Mouse (Mus musculus) kidney, adult 2 months (tissue): ENCODE data around the gene Rassf8. TPM values are rescaled to one million over a fixed set of nuclear protein-coding genes. Genes with fewer than 3 reads are reported as not detected.

Experiments used
- DNase-seq: peaks from one replicate; pipeline ENCODE4 v3.0.0; 2021
- H3K27ac ChIP-seq: fragments of 200-500 bp; 2 replicates; pipeline ENCODE4 v1.5.1; 2012; ENCODE audit warnings: low read depth, low read length, control low read depth, inconsistent platforms; ENCODE audit not compliant: insufficient read depth
- H3K27me3 ChIP-seq: fragments of 200-500 bp; replicated peaks from 2 replicates; pipeline ENCODE4 v1.6.1; 2012; ENCODE audit warnings: mild to moderate bottlenecking, moderate library complexity, low read length, inconsistent platforms; ENCODE audit not compliant: control insufficient read depth, insufficient read depth
- H3K36me3 ChIP-seq: fragments of 200-500 bp; 2 replicates; pipeline ENCODE4 v1.6.1; 2012; ENCODE audit warnings: mild to moderate bottlenecking, moderate library complexity, low read length, inconsistent platforms; ENCODE audit not compliant: control insufficient read depth, insufficient read depth
- H3K4me1 ChIP-seq: fragments of 200-500 bp; 2 replicates; pipeline ENCODE4 v1.6.1; 2011; ENCODE audit warnings: low read length; ENCODE audit not compliant: control insufficient read depth, insufficient read depth
- H3K4me3 ChIP-seq: fragments of 200-500 bp; 2 replicates; pipeline ENCODE4 v1.5.1; 2011; ENCODE audit warnings: mild to moderate bottlenecking, low read depth, low read length, control low read depth; ENCODE audit not compliant: insufficient read depth
- CTCF ChIP-seq: fragments of 200-500 bp; conservative IDR thresholded peaks from 2 replicates; pipeline ENCODE4 v1.5.1; 2011; ENCODE audit warnings: low read depth, mild to moderate bottlenecking, control low read depth, low read length, moderate library complexity, mixed read lengths; ENCODE audit not compliant: insufficient read depth, insufficient read length
- POLR2A ChIP-seq: fragments of 200-500 bp; IDR thresholded peaks from one replicate; pipeline ENCODE4 v1.6.1; 2011; ENCODE audit warnings: low read depth, low read length, control low read depth
- WGBS: fragments of 180-500 bp; shearing (Covaris S2); methylation state at CpG from one replicate; pipeline ENCODE4 v1.1.7; 2018; 5-methylcytosine and 5-hydroxymethylcytosine counted together
- polyA plus RNA-seq: library from polyadenylated mRNA; depleted of rRNA; stranded (reverse); fragments of >200 nt; gene quantifications from 2 replicates; pipeline ENCODE4 v1.2.3, GENCODE M21; 2012

The Rassf8 gene
- polyA plus RNA-seq, 1 experiment: 33.9 TPM

DNA sequence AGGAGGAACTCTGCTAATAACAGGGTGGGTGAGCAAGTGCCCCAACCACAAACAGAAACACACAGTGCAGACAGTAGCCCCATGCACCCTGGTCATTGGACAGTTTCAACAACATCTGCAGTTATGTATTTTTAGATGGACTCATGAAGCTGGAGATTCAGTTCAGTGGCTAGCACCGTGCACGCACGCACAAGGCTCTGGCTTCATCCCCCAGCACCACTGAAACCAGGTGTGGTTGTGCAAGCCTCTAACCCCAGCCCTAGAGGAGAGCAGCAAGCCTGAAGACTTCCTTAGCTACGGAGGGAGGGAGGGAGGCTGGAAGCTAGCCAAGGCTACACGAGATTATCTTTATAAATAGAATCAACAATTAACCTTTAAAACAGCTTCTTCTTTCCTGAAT is 99.1 kb downstream of the Rassf8 start:
- no peak for TF ChIP-seq CTCF
- TF ChIP-seq POLR2A: no peak
- Histone ChIP-seq H3K27ac (no peak overlapping the region), H3K4me1 (no peaks in the 10 kb centered on the region), H3K36me3 (no peaks in the 10 kb centered on the region), H3K4me3 (no peak overlapping the region), H3K27me3 (no peaks in the 10 kb centered on the region)
- DNase-seq: no peak
- 51% methylated on average over 5 of the region's 5 CpGs for WGBS

DNA sequence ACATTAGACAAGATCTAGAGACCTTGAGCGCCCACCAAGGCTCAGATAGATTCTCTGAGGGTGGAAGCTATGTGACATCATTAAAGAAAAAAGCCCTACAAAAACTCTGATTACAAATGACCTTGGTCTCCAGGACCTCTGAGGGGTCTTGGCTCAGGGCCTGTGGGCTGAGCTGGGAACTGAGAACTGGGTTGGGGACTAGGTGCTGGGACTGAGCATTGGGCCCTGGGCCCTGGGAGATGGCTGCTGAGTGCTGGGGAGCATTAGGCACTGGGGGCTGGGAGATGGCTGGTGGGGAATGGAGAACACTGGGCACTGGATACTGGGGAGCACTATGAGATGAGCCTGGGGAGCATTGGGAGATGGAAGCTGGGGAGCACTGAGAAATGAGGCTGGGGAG is 99.5 kb downstream of the Rassf8 start:
- H3K27ac ChIP-seq: no peak overlapping the region
- no peaks in the 10 kb centered on the region for H3K36me3 ChIP-seq
- no peaks in the 10 kb centered on the region for H3K27me3 ChIP-seq
- H3K4me3 ChIP-seq: no peak overlapping the region
- H3K4me1 ChIP-seq: no peaks in the 10 kb centered on the region
- DNase-seq: no peak
- WGBS: 90% methylated on average over 1 of the region's 1 CpGs
- TF ChIP-seq POLR2A (no peak), CTCF (no peak)

DNA sequence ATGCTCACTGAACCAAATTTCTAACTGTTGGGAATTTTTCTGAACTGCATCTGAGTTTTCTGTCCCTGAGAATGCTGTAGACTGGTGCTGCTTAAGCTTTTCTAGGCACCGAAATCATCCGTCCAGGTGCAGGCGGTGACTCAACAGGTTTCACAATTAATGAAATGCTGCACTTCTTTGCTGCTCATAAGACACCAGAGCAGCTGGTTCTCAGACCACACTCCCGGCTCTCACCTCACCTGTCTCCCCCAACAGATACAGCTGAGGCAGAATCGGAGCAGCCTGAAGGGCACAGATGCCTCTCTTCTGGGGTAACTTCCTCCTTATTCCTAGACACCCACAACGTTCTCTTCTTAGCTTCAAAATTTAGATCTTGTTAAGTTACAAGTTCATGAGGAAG is 100.4 kb downstream of the Rassf8 start:
- no peak for TF ChIP-seq POLR2A
- no peak for TF ChIP-seq CTCF
- no peak overlapping the region for H3K4me3 ChIP-seq
- DNase-seq: no peak
- no peaks in the 10 kb centered on the region for H3K36me3 ChIP-seq
- no peak overlapping the region for H3K27ac ChIP-seq
- WGBS: 84% methylated on average over 6 of the region's 6 CpGs
- H3K4me1 ChIP-seq: no peaks in the 10 kb centered on the region
- H3K27me3 ChIP-seq: no peaks in the 10 kb centered on the region

DNA sequence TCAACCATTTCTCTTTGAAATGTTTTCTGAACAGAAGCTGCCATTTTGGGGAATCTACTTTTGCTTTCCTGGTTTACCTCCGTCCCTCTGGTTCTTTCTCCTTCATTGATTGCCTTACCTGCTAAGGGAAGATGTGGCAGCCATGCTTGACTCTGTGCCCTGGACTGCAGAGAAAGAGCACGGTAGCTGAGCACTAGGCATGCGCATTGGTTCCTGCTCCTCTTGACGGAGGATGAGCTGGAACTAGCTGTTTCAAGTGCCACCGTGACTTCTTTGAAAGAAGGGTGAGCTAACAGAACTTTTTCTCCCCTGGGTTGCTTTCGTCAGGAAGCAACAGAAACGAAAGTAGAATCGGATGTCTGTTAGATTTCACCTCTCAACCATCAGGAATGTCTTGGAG is 101.1 kb downstream of the Rassf8 start:
- TF ChIP-seq CTCF: no peak
- no peak for TF ChIP-seq POLR2A
- no peaks in the 10 kb centered on the region for H3K27me3 ChIP-seq
- no peaks in the 10 kb centered on the region for H3K36me3 ChIP-seq
- no peak for DNase-seq
- 72% methylated on average over 8 of the region's 8 CpGs for WGBS
- H3K4me3 ChIP-seq: no peak overlapping the region
- H3K4me1 ChIP-seq: no peaks in the 10 kb centered on the region
- H3K27ac ChIP-seq: no peak overlapping the region

DNA sequence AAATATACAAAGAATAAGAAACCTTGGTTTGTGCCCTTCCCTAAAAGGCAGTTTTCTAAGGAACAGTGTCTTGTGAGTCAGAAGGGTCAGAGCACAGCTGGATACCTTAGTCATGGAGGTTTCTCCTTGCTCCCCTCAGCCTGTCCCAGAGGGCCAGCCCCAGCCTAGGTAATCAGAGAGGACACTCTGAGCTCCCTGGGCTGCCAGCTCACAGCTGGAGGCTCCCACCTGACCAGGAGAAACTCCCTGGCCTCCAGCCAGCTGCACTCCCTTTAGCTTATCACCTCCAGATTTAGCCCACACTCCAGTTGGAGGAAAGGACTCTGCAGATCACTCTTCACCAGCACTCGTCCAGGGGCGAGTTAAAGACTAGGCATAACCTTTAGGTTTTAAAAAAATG is 104.2 kb downstream of the Rassf8 start:
- Histone ChIP-seq H3K4me3 (no peak overlapping the region), H3K27ac (no peak overlapping the region), H3K36me3 (no peaks in the 10 kb centered on the region), H3K4me1 (no peaks in the 10 kb centered on the region), H3K27me3 (no peaks in the 10 kb centered on the region)
- WGBS: 72% methylated on average over 2 of the region's 2 CpGs
- TF ChIP-seq CTCF (no peak), POLR2A (no peak)
- DNase-seq: no peak

DNA sequence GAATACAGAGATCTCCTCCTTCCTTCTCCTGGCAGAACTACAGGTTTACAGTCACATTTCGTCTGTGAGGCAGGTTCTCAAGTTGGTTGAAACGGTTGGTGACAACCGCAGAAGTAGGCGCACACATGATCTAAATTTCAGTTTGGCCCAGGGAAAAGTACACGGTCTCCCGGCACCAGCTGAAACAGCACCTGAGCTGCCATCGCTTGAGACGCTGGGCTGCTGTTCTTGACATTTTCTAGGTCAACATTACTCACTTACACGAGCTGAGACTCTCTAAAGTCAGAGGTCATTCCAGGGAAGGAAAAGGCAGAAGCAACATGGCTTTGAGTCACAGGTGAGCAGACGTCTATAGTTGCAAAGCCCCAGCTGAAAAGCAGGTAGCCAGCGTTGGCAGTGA is 105.4 kb downstream of the Rassf8 start:
- no peak overlapping the region for H3K4me3 ChIP-seq
- no peak overlapping the region for H3K27ac ChIP-seq
- no peaks in the 10 kb centered on the region for H3K36me3 ChIP-seq
- H3K27me3 ChIP-seq: no peaks in the 10 kb centered on the region
- WGBS: 72% methylated on average over 11 of the region's 11 CpGs
- no peak for TF ChIP-seq CTCF
- TF ChIP-seq POLR2A: no peak
- peaks cover 5% of the 10 kb centered on the region; the same call in 1 of the 2 replicates for H3K4me1 ChIP-seq
- DNase-seq: no peak

DNA sequence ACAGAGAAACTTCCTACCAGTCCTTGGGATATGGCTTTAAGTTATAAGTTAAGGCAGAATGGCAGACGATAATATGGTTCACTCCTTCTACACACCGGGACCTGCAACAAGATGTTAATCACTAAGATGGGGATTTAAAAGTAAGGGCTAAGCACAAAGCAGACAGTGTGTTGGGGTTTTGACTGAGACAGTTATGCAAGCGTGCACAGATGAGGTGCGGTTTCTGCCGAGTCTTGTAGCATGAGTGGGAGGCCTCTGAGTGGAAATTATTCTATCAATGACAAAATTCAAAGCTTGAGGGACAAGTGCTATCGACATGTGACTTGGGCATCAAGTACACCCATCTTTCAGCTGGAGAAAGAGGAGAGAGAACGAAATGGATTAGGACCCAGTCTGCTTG is 106.2 kb downstream of the Rassf8 start:
- H3K36me3 ChIP-seq: no peaks in the 10 kb centered on the region
- TF ChIP-seq CTCF (no peak), POLR2A (no peak)
- DNase-seq: no peak
- no peaks in the 10 kb centered on the region for H3K27me3 ChIP-seq
- no peak overlapping the region for H3K4me3 ChIP-seq
- H3K27ac ChIP-seq: no peak overlapping the region
- peaks cover 5% of the 10 kb centered on the region; the same call in 1 of the 2 replicates for H3K4me1 ChIP-seq
- 96% methylated on average over 7 of the region's 7 CpGs for WGBS

DNA sequence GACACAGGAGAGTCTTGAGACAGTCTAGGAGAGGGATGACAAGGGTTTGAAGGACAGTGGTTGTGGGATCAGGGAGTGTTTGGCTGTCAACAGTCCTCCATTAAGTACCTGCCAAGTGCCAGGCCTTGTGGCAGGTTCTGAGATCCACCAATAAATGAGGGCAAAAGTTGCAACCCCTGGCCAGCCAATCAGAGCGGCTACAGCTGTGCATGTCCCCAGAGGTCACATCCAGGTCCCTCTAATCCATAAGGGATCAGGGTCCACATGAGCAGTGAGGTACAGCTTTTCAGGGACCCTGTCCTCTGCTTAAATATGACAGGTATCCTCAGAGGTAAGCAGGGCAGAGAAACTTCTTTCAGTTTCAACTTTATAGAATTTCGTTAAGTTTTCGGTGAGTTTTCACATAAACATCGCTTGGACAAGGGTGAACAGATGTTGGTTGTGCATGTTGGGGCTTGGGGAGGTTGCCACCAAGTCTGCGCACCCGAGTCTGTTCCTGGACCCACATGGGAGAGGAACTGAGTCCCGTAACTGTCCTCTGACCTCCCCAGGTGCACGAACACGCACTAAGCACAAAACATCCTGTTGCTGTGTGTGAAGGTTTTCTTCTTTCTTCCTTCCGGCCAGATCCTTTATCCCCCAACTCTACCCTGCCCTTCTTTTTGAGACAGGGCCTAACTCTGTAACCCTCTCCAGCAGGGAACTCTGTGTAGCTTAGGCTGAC is 107.0 kb downstream of the Rassf8 start:
- Histone ChIP-seq H3K27ac (no peak overlapping the region), H3K36me3 (no peaks in the 10 kb centered on the region), H3K4me3 (no peak overlapping the region), H3K4me1 (peaks cover 5% of the 10 kb centered on the region; the same call in 1 of the 2 replicates), H3K27me3 (no peaks in the 10 kb centered on the region)
- no peak for TF ChIP-seq CTCF
- TF ChIP-seq POLR2A: no peak
- no peak for DNase-seq
- WGBS: 96% methylated on average over 10 of the region's 10 CpGs
